Mouse (Mus musculus) olfactory bulb, adult 2 months (tissue): ENCODE measurements around the gene Scd1.

Experiments
- CTCF ChIP-seq: fragments of 200-500 bp; IDR thresholded peaks from 2 replicates; pipeline ENCODE4 v1.5.1; 2012; ENCODE audit warnings: low read depth, mild to moderate bottlenecking, low read length, moderate library complexity; ENCODE audit not compliant: insufficient read depth
- POLR2A ChIP-seq: fragments of 200-500 bp; IDR thresholded peaks from 2 replicates; pipeline ENCODE4 v1.6.1; 2012; ENCODE audit warnings: mild to moderate bottlenecking, low read depth, low read length, moderate library complexity; ENCODE audit not compliant: insufficient read depth

DNA sequence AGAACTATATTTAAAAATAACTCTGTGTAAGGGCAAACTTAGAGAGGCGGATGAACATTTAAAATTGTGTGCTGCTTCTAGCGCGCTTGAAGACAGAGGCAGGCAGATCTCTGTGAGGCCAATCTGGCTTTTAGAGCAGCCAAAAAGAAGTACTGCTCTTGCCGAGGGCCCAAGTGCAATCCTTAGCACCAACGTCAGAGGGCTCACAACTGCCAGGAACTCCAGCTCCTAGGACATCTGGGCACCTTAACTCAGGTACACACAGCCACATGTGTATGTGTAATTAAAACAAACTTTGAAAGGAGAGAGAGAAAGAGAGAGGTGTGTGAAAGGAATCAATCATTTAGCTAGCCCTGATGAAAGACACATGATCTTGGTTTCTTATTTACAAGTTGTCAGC lies 24.4 kb upstream of the Scd1 start:
- TF ChIP-seq CTCF (no peak), POLR2A (no peak)
